Mouse (Mus musculus) right cerebral cortex, postnatal 25 days (tissue): ENCODE data around the gene Gm17267.
"Not testable (repeated sequence)": the region's sequence is repeated elsewhere in the genome, so short reads cannot be mapped to it uniquely, and the experiment has no call there.

ENCODE experiments used
- DNase-seq: peaks from one replicate; pipeline ENCODE4 v3.0.0; 2022

The Gm17267 gene

GRCm38 (mm10) chrX:126017257-126017656 lies at the start of gene Gm17267:
Gm17267 (plus strand) TSS chrX:126017557.
- not testable (repeated sequence) for DNase-seq
